Mouse (Mus musculus) embryo, embryonic 9.5 days (tissue): ENCODE measurements around the gene D630023F18Rik.

Experiments used
- DNase-seq: peaks from one replicate; pipeline ENCODE4 v3.0.0-alpha.2; 2017; ENCODE audit errors: extremely low spot score

Gene D630023F18Rik

GRCm38 (mm10) chr1:65122574-65123372 lies at the start of gene D630023F18Rik:
Gene D630023F18Rik, minus strand, starts transcription at chr1:65123214.
- DNase-seq, result no peak

DNA sequence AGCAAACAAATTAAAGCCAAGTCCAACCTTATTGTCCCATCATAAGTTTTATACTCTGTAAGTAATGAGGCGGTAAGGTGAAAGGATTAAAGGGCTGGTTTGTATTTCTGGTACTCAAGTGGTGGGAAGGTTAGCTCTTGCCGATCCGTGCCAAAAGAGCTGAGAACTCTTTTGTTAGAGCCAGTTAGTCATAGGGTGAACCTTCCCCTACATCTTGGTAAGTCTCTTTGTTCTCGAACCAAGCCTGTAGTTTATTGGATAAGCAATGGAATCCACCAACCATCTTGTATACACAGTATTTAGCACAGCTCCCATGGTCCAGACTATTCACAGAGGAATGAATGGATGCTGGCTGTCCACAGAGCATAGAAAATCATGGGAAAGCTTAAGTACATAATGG lies 48.6 kb upstream of the D630023F18Rik start:
- DNase-seq, result no peak

DNA sequence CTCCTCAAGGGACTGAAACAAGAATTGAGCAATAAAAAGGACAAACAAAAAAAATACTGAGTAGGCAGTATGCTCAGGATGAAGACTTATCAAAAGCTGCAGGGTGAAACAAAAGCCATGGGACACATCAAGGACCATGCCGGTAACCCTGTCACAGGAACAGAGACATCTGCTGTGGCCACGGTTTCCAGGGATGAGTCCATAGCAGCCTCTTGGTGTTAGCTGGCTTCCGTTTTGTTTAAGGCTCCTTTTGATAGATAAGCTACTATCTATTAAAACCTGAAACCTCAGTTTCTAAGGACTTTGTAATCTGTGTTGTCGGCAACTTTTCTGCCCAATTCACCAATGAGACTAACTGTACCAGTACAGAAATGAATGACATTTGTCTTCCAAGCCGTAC lies 46.9 kb upstream of the D630023F18Rik start:
- no peak for DNase-seq

GRCm38 (mm10) chr1:65169536-65169935 lies 46.5 kb upstream of the D630023F18Rik start:
- no peak for DNase-seq

DNA sequence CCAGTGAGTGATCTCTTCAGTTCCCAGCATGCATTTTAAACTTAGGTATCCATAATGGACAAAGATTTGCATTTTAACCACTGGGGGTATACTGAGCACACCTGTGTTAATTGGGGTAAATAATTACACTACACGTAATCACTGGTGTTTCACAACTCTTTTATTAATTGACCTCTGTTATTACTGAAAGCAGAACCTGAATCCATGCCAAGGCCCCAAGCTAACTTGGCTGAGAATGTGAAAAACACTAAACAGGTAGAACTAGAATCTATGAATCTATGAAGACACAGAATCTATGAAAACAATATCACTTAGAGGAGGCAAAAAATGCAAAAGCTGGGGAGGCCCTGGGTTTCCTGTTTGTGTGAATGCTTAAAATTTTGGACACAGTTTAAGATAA lies 44.5 kb upstream of the D630023F18Rik start:
- no peak for DNase-seq

GRCm38 (mm10) chr1:65162210-65162609 lies 39.2 kb upstream of the D630023F18Rik start:
- no peak for DNase-seq

DNA sequence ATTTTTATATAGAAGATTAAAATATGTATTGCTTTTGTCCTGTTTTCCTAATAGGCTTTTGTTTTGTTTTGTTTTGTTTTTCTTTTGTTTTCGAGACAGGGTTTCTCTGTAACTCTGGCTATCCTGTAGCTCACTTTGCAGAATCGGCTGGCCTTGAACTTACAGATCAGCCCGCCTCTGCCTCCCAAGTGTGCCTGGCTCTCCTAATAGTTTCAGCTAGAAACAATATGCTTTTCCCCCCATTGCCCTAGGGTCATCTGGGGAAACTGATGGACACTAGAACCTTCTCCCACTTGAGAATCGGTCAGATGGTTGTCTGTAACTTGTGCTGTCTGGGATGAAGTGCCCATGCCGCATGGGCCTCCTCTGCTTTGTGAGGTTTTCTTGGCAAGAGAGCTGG lies 33.1 kb upstream of the D630023F18Rik start:
- DNase-seq, result no peak

- no peak for DNase-seq
These were observed 31.8 kb upstream of the D630023F18Rik start for GRCm38 (mm10) chr1:65154814-65155213.

GRCm38 (mm10) chr1:65147971-65148370 lies 25.0 kb upstream of the D630023F18Rik start:
- DNase-seq, result no peak

GRCm38 (mm10) chr1:65147326-65147725 lies 24.3 kb upstream of the D630023F18Rik start:
- DNase-seq, result no peak

GRCm38 (mm10) chr1:65146601-65147000 lies 23.6 kb upstream of the D630023F18Rik start:
- DNase-seq, result no peak

GRCm38 (mm10) chr1:65144783-65145182 lies 21.8 kb upstream of the D630023F18Rik start:
- DNase-seq, result no peak

- DNase-seq, result no peak
These were observed 14.5 kb upstream of the D630023F18Rik start for GRCm38 (mm10) chr1:65137560-65137959.

- DNase-seq, result no peak
These were observed 9.8 kb upstream of the D630023F18Rik start for GRCm38 (mm10) chr1:65132833-65133232.

GRCm38 (mm10) chr1:65131671-65132070 lies 8.7 kb upstream of the D630023F18Rik start:
- DNase-seq, result no peak

- DNase-seq, result no peak
These were observed 7.2 kb upstream of the D630023F18Rik start for GRCm38 (mm10) chr1:65130226-65130625.

GRCm38 (mm10) chr1:65129634-65130180 lies 6.7 kb upstream of the D630023F18Rik start:
- DNase-seq, result no peak

- no peak for DNase-seq
These were observed 3.6 kb downstream of the D630023F18Rik start, which contains the start of gene Gm28845 for GRCm38 (mm10) chr1:65119438-65119837. Gene Gm28845, minus strand, starts transcription at chr1:65119558.

DNA sequence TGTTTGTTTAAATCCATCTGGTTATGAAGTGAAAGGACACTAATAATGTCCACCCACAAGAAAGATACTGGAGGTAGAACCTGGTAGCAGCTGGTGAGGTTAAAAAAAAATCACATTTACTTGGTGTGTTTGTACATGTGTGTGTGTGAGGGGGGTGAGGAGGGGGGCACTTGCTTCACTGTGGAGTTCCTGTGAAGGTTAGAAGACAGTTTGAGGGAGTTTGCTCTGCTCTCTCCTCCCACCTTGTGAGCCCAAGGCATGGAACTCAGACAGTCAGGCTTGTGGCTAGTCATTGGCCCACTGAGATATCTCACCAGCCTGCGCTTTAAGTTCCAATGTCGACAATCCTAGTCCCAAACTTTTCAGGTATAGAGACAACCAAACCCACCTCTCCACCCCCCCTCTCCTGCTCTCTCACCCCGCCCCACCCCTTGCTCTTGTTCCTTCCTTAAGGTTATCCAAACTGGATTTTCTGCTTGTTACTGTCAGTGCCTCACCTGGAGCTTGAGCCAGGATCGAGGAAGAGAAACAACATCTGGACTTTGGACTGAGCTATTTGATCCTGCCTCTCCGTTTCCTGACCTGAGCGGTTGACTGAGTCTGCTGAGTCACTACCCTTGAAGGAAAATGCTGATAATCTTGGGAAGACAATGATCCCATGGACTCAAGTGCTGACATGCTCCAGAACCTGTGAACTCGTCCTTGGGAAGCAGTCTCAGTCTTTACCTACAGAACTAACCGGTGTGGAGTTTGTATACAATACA lies 4.7 kb downstream of the D630023F18Rik start:
- DNase-seq, result no peak

GRCm38 (mm10) chr1:65113536-65114172 lies 9.4 kb downstream of the D630023F18Rik start:
- DNase-seq, result no peak

- DNase-seq, result no peak
These were observed 10.2 kb downstream of the D630023F18Rik start for GRCm38 (mm10) chr1:65112807-65113196.
